Mouse (Mus musculus) liver, embryonic 14.5 days (tissue): ENCODE results near the gene Chp1.

Experiments used
- CTCF ChIP-seq: IDR thresholded peaks from 2 replicates; pipeline ENCODE4 v1.5.1; 2016; ENCODE audit warnings: antibody characterized with exemption, low read depth, control low read depth
- EP300 ChIP-seq: IDR thresholded peaks from 2 replicates; pipeline ENCODE4 v1.6.1; 2016; ENCODE audit warnings: antibody characterized with exemption, low read depth

DNA sequence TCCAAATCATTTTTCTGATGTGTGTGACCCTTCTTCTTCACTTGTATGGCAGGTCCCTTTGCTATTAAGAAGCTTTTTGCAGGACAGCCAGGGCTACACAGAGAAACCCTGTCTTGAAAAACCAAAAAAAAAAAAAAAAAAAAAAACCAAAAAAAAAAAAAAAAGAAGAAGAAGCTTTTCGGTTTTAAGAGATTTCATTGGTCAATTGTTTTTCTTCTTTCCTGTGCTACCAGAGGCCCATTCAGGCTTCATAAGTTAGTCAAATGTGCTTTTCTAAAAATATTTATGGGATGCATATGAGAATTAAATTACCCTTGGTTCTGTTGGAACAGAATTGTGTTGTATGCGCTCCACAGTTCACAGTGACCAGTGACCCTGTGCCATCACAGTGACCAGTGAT lies 48.6 kb upstream of the Chp1 start:
- TF ChIP-seq CTCF = no peak
- no peak for TF ChIP-seq EP300
